Mouse (Mus musculus) CH12.LX (cell line): ENCODE results near the gene Kcnip3.
A peak's percentile ranks its signal among the peaks of the same experiment; 100 is the strongest.

Experiments used
- BHLHE40 ChIP-seq: IDR thresholded peaks from 2 replicates; pipeline ENCODE4 v1.6.1; 2011; ENCODE audit warnings: mild to moderate bottlenecking, low read depth, low read length, improper control_type of control experiment
- CTCF ChIP-seq, 2 experiments: IDR thresholded peaks in 1 of 2; conservative IDR thresholded peaks in 1 of 2; 2 replicates each; pipeline ENCODE4 v1.5.1; 2011 to 2012; ENCODE audit warnings: low read depth in 2 of 2, low read length in 2 of 2, improper control_type of control experiment in 1 of 2, inconsistent platforms in 1 of 2, mild to moderate bottlenecking in 1 of 2, moderate library complexity in 1 of 2
- E2F4 ChIP-seq: IDR thresholded peaks from 2 replicates; pipeline ENCODE4 v1.6.1; 2011; ENCODE audit warnings: low read depth, low read length, improper control_type of control experiment; ENCODE audit not compliant: insufficient replicate concordance
- EP300 ChIP-seq: IDR thresholded peaks from 2 replicates; pipeline ENCODE4 v1.6.1; 2011; ENCODE audit warnings: low read length, improper control_type of control experiment
- MAFK ChIP-seq: IDR thresholded peaks from 2 replicates; pipeline ENCODE4 v1.6.1; 2011; ENCODE audit warnings: low read length, improper control_type of control experiment; ENCODE audit not compliant: insufficient replicate concordance
- MEF2A ChIP-seq: IDR thresholded peaks from 2 replicates; pipeline ENCODE4 v1.6.1; 2014; ENCODE audit warnings: low read depth, mild to moderate bottlenecking, inconsistent platforms, low read length, improper control_type of control experiment, borderline replicate concordance
- POLR2A ChIP-seq: IDR thresholded peaks from 2 replicates; pipeline ENCODE4 v1.6.1; 2011; ENCODE audit warnings: low read depth, mild to moderate bottlenecking, improper control_type of control experiment, low read length
- ZMIZ1 ChIP-seq: IDR thresholded peaks from 2 replicates; pipeline ENCODE4 v1.6.1; 2012; ENCODE audit warnings: low read depth, mild to moderate bottlenecking, inconsistent platforms, low read length, improper control_type of control experiment

DNA sequence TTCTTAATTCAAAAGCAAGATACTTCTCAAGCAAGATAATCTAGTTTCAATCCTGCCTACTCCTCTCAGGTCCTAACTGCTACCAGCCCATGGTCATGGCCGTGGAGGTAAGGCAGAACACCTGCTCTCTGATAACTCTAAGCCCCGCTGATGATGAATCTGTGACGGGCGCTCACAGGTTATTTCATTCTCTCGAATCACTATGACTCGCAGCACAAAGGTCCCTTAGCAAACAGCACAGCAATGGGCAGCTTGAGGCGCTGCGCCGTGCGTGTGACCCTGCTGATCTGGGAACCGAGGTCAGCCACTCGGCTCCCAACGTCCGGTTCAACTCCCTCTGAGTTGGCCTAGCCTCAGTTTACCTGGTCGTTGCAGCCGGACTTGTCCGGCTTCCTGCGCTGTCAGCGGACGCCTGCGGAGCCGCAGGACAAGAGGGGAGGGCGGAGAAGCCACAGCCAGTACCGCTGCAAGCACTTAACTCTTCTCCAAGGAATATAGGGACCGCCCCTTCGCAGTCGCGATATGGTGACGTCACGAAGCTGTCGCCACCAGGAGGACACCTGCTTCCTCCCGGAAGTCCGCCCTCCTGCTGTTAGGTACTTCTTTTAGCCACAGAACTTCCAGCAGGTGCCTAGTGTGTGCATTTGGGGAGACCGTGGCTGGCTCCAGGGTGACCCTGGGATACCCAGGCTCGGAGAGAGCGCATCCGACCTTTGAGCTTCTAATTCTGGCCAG, 77.7 kb downstream of the Kcnip3 start, which contains the start of gene Fahd2a:
- TF ChIP-seq CTCF (conservative IDR thresholded peaks at IDR 0.05 in 1 of 2, IDR thresholded peaks at IDR 0.05 in 1 of 2; ENCODE audit: low read depth in 2 of 2, low read length in 2 of 2) (no peak), EP300 (no peak), E2F4 (no peak), MEF2A (0 out of 2 replicates have a peak, but pooled peaks have one; percentile 35), POLR2A (peak; percentile 86), ZMIZ1 (peak; percentile 67), BHLHE40 (peak; percentile 33; the same call in 1 of the 2 replicates), MAFK (no peak)
